Comparison of ENCODE assay signal across 8 mouse cellular contexts in the genomic region with DNA sequence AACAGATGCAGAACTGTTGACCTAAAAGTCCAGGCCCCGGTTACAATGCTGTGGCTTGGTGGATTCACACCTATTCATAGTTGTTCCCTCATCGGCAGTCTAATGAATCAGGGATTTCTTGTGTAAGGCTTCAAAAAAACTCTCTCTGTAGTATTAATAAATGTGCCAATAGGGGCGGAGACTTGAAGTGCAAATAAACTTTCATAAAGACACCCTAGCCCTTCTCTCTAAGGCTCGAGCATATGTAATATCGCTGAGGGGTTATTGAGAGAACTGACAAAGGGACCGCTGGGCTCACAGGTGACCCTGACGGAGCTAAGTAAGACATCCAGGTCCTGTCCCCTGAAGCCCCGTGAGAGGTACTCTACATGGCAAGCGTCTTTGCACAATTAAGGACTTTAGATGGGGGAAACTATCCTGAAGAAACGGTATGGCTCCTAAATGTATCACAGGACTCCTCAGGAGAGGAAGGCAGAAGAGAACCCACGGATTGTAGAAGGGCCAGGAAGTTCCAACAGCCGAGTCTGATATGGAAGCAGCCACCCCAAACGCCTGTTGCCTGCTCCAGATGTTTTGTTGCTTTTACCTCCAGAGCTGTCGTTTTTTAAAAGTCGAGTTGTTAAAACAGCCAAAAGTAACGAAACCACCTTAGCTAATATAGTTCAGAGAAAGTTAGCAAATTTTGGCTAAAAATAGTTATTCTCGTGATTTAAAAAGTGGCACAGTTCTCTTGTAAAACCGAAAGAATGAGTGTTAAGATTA. TPM values are rescaled to one million over a fixed set of nuclear protein-coding genes. Genes with fewer than 3 reads are reported as not detected.
DNase-seq lines count a peak whose midpoint lies in the region; ATAC-seq and TF ChIP-seq lines count a peak whose summit lies in the region.

No protein-coding gene starts in this region.

- no peak for ATAC-seq in erythroblast, adult 5-6 weeks (replicated peaks; ENCODE audit: low FRiP score, poor library complexity, severe bottlenecking)
- no peak for ATAC-seq in G1E (ENCODE audit: extremely low read depth, insufficient number of reproducible peaks, low FRiP score, poor library complexity, severe bottlenecking)

- peak overlapping the region; percentile 79 for H3K4me3 ChIP-seq in erythroblast, embryonic 14.5 days (replicated peaks)
- H3K4me3 ChIP-seq in G1E (ENCODE audit: low read depth, low read length), result peak overlapping the region; percentile 83; the same call in 1 of the 2 replicates
- peak overlapping the region; percentile 72 for H3K4me3 ChIP-seq in hindbrain, embryonic 10.5 days

- no peaks in the 10 kb centered on the region for H3K9me3 ChIP-seq in erythroblast, embryonic 14.5 days (ENCODE audit: control insufficient read depth, low read length)
- H3K9me3 ChIP-seq in G1E (replicated peaks), result no peaks in the 10 kb centered on the region
- H3K9me3 ChIP-seq in hindbrain, embryonic 10.5 days, result no peaks in the 10 kb centered on the region

- no peak for TF ChIP-seq CTCF in G1E (IDR thresholded peaks at IDR 0.05; ENCODE audit: low read depth, low read length)

- H3K4me1 ChIP-seq in erythroblast, embryonic 14.5 days (ENCODE audit: control insufficient read depth), result peaks cover 39% of the 10 kb centered on the region
- H3K4me1 ChIP-seq in G1E (ENCODE audit: insufficient read depth, low read depth, low read length), result peaks cover 50% of the 10 kb centered on the region
- peaks cover 21% of the 10 kb centered on the region; the same call in 1 of the 2 replicates for H3K4me1 ChIP-seq in hindbrain, embryonic 10.5 days (replicated peaks)

- no peaks in the 10 kb centered on the region for H3K27me3 ChIP-seq in erythroblast, embryonic 14.5 days (ENCODE audit: control insufficient read depth)
- H3K27me3 ChIP-seq in G1E (ENCODE audit: insufficient read depth, low read length), result peaks cover 15% of the 10 kb centered on the region
- no peaks in the 10 kb centered on the region; the same call in 1 of the 2 replicates for H3K27me3 ChIP-seq in hindbrain, embryonic 10.5 days (ENCODE audit: insufficient read depth, poor library complexity, severe bottlenecking)

- H3K36me3 ChIP-seq in erythroblast, embryonic 14.5 days (ENCODE audit: control insufficient read depth), result peaks cover 19% of the 10 kb centered on the region
- peaks cover 21% of the 10 kb centered on the region for H3K36me3 ChIP-seq in G1E (replicated peaks)
- H3K36me3 ChIP-seq in hindbrain, embryonic 10.5 days, result peaks cover 15% of the 10 kb centered on the region

- H3K27ac ChIP-seq in hindbrain, embryonic 10.5 days, result peak overlapping the region; percentile 90

- 58% methylated on average over 18 of the region's 18 CpGs for WGBS in hindbrain, embryonic 10.5 days

- no peak for DNase-seq in G1E (ENCODE audit: low spot score)
- DNase-seq in hindbrain, embryonic 10.5 days (ENCODE audit: low spot score), result no peak
- peak; percentile 23 for DNase-seq in lung, postnatal 25 days (ENCODE audit: low spot score)
- DNase-seq in adrenal gland, postnatal 36 days, result no peak
- DNase-seq in urinary bladder, postnatal 25 days (ENCODE audit: low spot score), result no peak
- no peak for DNase-seq in layer of hippocampus, postnatal 36 days

RNA-seq across cellular contexts. Expression of a gene that starts 1.0 kb away (rescaled TPM):
- 0.06 and 0.13 TPM in 2 replicates for polyA plus RNA-seq in erythroblast, embryonic 14.5 days (2012)
- total RNA-seq in erythroblast, adult 5-6 weeks (2015; ENCODE audit: low replicate concordance), result not detected in 2 replicates
- total RNA-seq in erythroblast, adult 5-6 weeks (2017; ENCODE audit: low replicate concordance), result 2.1 TPM in 1 of 2 replicates, not detected in the other
- 0.90 TPM in 1 of 2 replicates, not detected in the other for total RNA-seq in G1E (2014; fragmentation: Nextera tagmentation)
- 1.1 and 3.8 TPM in 2 replicates for total RNA-seq in G1E (2017)
- polyA plus RNA-seq in G1E (2012), result 1.4 and 1.5 TPM in 2 replicates
- 3.4 and 4.5 TPM in 2 replicates for polyA plus RNA-seq in hindbrain, embryonic 10.5 days (2016; fragmentation: Nextera tagmentation; extraction: Ambion mirVana)
- 1 to 10 TPM; 2.5 to 3.7 TPM for total RNA-seq in adrenal gland, postnatal 36 days (2021)
- 1 to 10 TPM in 1 of 2 experiments, under 1 TPM in 1; 0.50 to 1.1 TPM for total RNA-seq in layer of hippocampus, postnatal 36 days (2021)
